ENCODE assay signal across 22 mouse cellular contexts in the genomic region with DNA sequence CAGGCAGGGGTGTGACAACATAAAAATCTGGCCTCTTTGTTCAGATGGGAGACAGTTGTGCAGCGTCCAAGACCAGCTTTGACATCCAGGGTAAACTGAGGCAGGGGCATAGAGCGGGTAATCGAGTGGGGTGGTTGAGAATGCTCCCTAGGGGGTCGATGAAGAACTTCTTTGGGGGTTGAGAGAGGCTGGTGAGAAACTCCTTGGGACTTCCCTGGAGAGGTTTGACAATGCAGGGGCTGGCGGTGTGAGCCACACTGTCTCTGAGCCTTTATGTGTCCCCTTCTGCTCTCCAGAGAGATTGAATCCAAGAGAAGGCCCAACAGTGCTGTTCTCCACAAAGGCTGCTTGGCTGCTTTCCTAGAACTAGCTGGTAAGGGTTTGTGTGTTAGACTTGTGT. TPM values are rescaled to one million over a fixed set of nuclear protein-coding genes. Genes with fewer than 3 reads are reported as not detected.
A peak's percentile ranks its signal among the peaks of the same experiment; 100 is the strongest.
DNase-seq lines count a peak whose midpoint lies in the region; ATAC-seq lines count a peak whose summit lies in the region.
"Had no signal": no experiment of that assay in that cellular context is flagged by ENCODE, and none has a peak within 500 bp of the region (broad histone marks: within the 10 kb centered on the region; RNA-seq: fewer than 3 reads in every experiment).

No protein-coding gene starts in this region.

- H3K4me1 ChIP-seq in embryonic facial prominence, embryonic 13.5 days, result peaks cover 1% of the 10 kb centered on the region; the same call in 1 of the 2 replicates
- peaks cover 5% of the 10 kb centered on the region; the same call in 1 of the 2 replicates for H3K4me1 ChIP-seq in embryonic facial prominence, embryonic 10.5 days
- no peaks in the 10 kb centered on the region for H3K4me1 ChIP-seq in heart, embryonic 12.5 days (replicated peaks)
- peaks cover 5% of the 10 kb centered on the region for H3K4me1 ChIP-seq in heart, embryonic 10.5 days

- H3K4me2 ChIP-seq in embryonic facial prominence, embryonic 13.5 days, result no peak overlapping the region
- no peak overlapping the region for H3K4me2 ChIP-seq in heart, embryonic 12.5 days

- no peaks in the 10 kb centered on the region for H3K9me3 ChIP-seq in embryonic facial prominence, embryonic 13.5 days
- no peaks in the 10 kb centered on the region for H3K9me3 ChIP-seq in embryonic facial prominence, embryonic 10.5 days
- no peaks in the 10 kb centered on the region for H3K9me3 ChIP-seq in heart, embryonic 12.5 days (replicated peaks)
- 0 out of 2 replicates have a peak, but pooled peaks cover 3% of the 10 kb centered on the region for H3K9me3 ChIP-seq in heart, embryonic 10.5 days

- ATAC-seq in embryonic facial prominence, embryonic 13.5 days (ENCODE audit: insufficient number of reproducible peaks, insufficient read depth, low FRiP score, low TSS enrichment, low read depth), result 0 out of 2 replicates have a peak, but pooled peaks have one; percentile 26
- ATAC-seq in heart, embryonic 12.5 days (ENCODE audit: insufficient number of reproducible peaks, low FRiP score), result no peak
- ATAC-seq: activated CD4-positive, CD25-positive, alpha-beta regulatory T cell, adult 4 months; CD4-positive, CD25-positive, alpha-beta regulatory T cell, adult 4 months; Patski had no signal

- no peak for DNase-seq in embryonic facial prominence, embryonic 10.5 days (ENCODE audit: low spot score)
- peak; percentile 76 for DNase-seq in heart, adult 11 months
- peak; percentile 69 for DNase-seq in heart, embryonic 10.5 days (ENCODE audit: low spot score)
- DNase-seq in heart, adult 18-20 months, result no peak
- DNase-seq: adrenal gland, adult 2 months; adrenal gland, adult 8-10 months; adrenal gland, postnatal 10 days; adrenal gland, postnatal 14 days; adrenal gland, postnatal 25 days; adrenal gland, postnatal 36 days; B cell, adult 2 months; cerebellum, adult 11 months; cerebellum, adult 11-12 months; cerebellum, adult 18-20 months had no signal

- WGBS in embryonic facial prominence, embryonic 13.5 days, result 86% methylated on average over 5 of the region's 5 CpGs
- 84% methylated on average over 5 of the region's 5 CpGs for WGBS in embryonic facial prominence, embryonic 10.5 days
- 88% methylated on average over 5 of the region's 5 CpGs for WGBS in heart, embryonic 12.5 days
- WGBS in heart, embryonic 10.5 days, result 83% methylated on average over 5 of the region's 5 CpGs

- no peak overlapping the region for H3K9ac ChIP-seq in embryonic facial prominence, embryonic 13.5 days
- H3K9ac ChIP-seq in heart, embryonic 12.5 days, result no peak overlapping the region

- no peaks in the 10 kb centered on the region for H3K36me3 ChIP-seq in embryonic facial prominence, embryonic 13.5 days
- no peaks in the 10 kb centered on the region for H3K36me3 ChIP-seq in embryonic facial prominence, embryonic 10.5 days (replicated peaks)
- H3K36me3 ChIP-seq in heart, embryonic 12.5 days, result no peaks in the 10 kb centered on the region
- H3K36me3 ChIP-seq in heart, embryonic 10.5 days, result no peaks in the 10 kb centered on the region
- H3K36me3 ChIP-seq: G1E had no signal

- no peak overlapping the region for H3K27ac ChIP-seq in embryonic facial prominence, embryonic 13.5 days
- H3K27ac ChIP-seq in embryonic facial prominence, embryonic 10.5 days (replicated peaks), result no peak overlapping the region
- no peak overlapping the region for H3K27ac ChIP-seq in heart, embryonic 12.5 days (ENCODE audit: poor library complexity, severe bottlenecking)
- H3K27ac ChIP-seq in heart, embryonic 10.5 days, result no peak overlapping the region

- no peak overlapping the region for H3K4me3 ChIP-seq in embryonic facial prominence, embryonic 13.5 days
- no peak overlapping the region for H3K4me3 ChIP-seq in embryonic facial prominence, embryonic 10.5 days
- no peak overlapping the region for H3K4me3 ChIP-seq in heart, embryonic 12.5 days
- H3K4me3 ChIP-seq in heart, embryonic 10.5 days, result no peak overlapping the region

- no peaks in the 10 kb centered on the region for H3K27me3 ChIP-seq in embryonic facial prominence, embryonic 13.5 days
- no peaks in the 10 kb centered on the region; the same call in 1 of the 2 replicates for H3K27me3 ChIP-seq in embryonic facial prominence, embryonic 10.5 days (replicated peaks; ENCODE audit: low read depth, poor library complexity, severe bottlenecking)
- no peaks in the 10 kb centered on the region for H3K27me3 ChIP-seq in heart, embryonic 12.5 days (replicated peaks)
- H3K27me3 ChIP-seq in heart, embryonic 10.5 days (ENCODE audit: insufficient read depth, poor library complexity, severe bottlenecking), result 0 out of 2 replicates have a peak, but pooled peaks cover 6% of the 10 kb centered on the region
- H3K27me3 ChIP-seq: Patski had no signal

RNA-seq across cellular contexts. Expression of a gene that starts 9.3 kb away (rescaled TPM):
- 1.1 and 1.3 TPM in 2 replicates for polyA plus RNA-seq in embryonic facial prominence, embryonic 13.5 days (2015; fragmentation: Nextera tagmentation; extraction: Ambion mirVana)
- polyA plus RNA-seq in embryonic facial prominence, embryonic 10.5 days (2016; fragmentation: Nextera tagmentation; extraction: Ambion mirVana), result 0.21 and 0.32 TPM in 2 replicates
- polyA plus RNA-seq in heart, embryonic 12.5 days (2016; fragmentation: Nextera tagmentation; extraction: Ambion mirVana), result not detected in 2 replicates
- 0.20 TPM in 1 of 2 replicates, not detected in the other for polyA plus RNA-seq in heart, embryonic 10.5 days (2016; fragmentation: Nextera tagmentation; extraction: Ambion mirVana)
- total RNA-seq in heart, adult 18-20 months (2021), result not detected
- total RNA-seq: CH12.LX, G1E, MEL had no signal
- polyA plus RNA-seq: activated CD4-positive, CD25-positive, alpha-beta regulatory T cell, adult 4 months; G1E had no signal

RNA-seq across cellular contexts. Expression of a gene that starts 40.7 kb away (rescaled TPM):
- polyA plus RNA-seq in embryonic facial prominence, embryonic 13.5 days (2015; fragmentation: Nextera tagmentation; extraction: Ambion mirVana), result 62.3 and 67.9 TPM in 2 replicates
- polyA plus RNA-seq in embryonic facial prominence, embryonic 10.5 days (2016; fragmentation: Nextera tagmentation; extraction: Ambion mirVana), result 33.4 and 34.8 TPM in 2 replicates
- polyA plus RNA-seq in heart, embryonic 12.5 days (2016; fragmentation: Nextera tagmentation; extraction: Ambion mirVana), result 37.2 and 37.9 TPM in 2 replicates
- polyA plus RNA-seq in heart, embryonic 10.5 days (2016; fragmentation: Nextera tagmentation; extraction: Ambion mirVana), result 33.6 and 35.3 TPM in 2 replicates
- total RNA-seq in heart, adult 18-20 months (2021), result 10 to 100 TPM; 47.5 to 50.8 TPM
- total RNA-seq: G1E had no signal

Comparison
In these comparisons a context has a peak if more than half of its experiments do, and no peak if none do; other contexts are left out.
1. DNase-seq: peak in heart, adult 11 months (single experiment) and heart, embryonic 10.5 days (single experiment); none in embryonic facial prominence, embryonic 10.5 days (single experiment) and heart, adult 18-20 months (0 of 2).